Mouse (Mus musculus) heart, embryonic 11.5 days (tissue): ENCODE measurements around the gene Fgr. TPM values are rescaled to one million over a fixed set of nuclear protein-coding genes. Genes with fewer than 3 reads are reported as not detected.

Source experiments
- ATAC-seq: fragments of 200-750 bp; cut with Nextera tagmentation; replicated peaks from 2 replicates; pipeline ENCODE4 v1.8.0; 2017; ENCODE audit warnings: moderate library complexity; ENCODE audit not compliant: insufficient number of reproducible peaks, low FRiP score, low TSS enrichment
- H3K27ac ChIP-seq: fragments of 300-500 bp; sonication (generic); 2 replicates; pipeline ENCODE4 v1.5.1; 2014; ENCODE audit warnings: mild to moderate bottlenecking, low read depth, low read length
- H3K27me3 ChIP-seq: fragments of 300-500 bp; sonication (generic); 2 replicates; pipeline ENCODE4 v1.6.1; 2014; ENCODE audit warnings: mild to moderate bottlenecking, low read length, mixed read lengths; ENCODE audit not compliant: control insufficient read depth, insufficient read depth
- H3K36me3 ChIP-seq: fragments of 300-500 bp; sonication (generic); 2 replicates; pipeline ENCODE4 v1.6.1; 2014; ENCODE audit warnings: mild to moderate bottlenecking, low read length, moderate library complexity, mixed read lengths; ENCODE audit not compliant: control insufficient read depth, insufficient read depth
- H3K4me1 ChIP-seq: fragments of 300-500 bp; sonication (generic); 2 replicates; pipeline ENCODE4 v1.6.1; 2014; ENCODE audit warnings: low read length; ENCODE audit not compliant: control insufficient read depth, insufficient read depth
- H3K4me2 ChIP-seq: fragments of 300-500 bp; sonication (generic); 2 replicates; pipeline ENCODE4 v1.6.1; 2014; ENCODE audit warnings: mild to moderate bottlenecking, moderate library complexity
- H3K4me3 ChIP-seq: fragments of 300-500 bp; sonication (generic); 2 replicates; pipeline ENCODE4 v1.5.1; 2014; ENCODE audit warnings: low read depth, low read length
- H3K9ac ChIP-seq: fragments of 300-500 bp; sonication (generic); 2 replicates; pipeline ENCODE4 v1.6.1; 2014; ENCODE audit warnings: mild to moderate bottlenecking, low read depth, low read length, moderate library complexity
- H3K9me3 ChIP-seq: fragments of 300-500 bp; sonication (generic); replicated peaks from 2 replicates; pipeline ENCODE4 v1.6.1; 2016; ENCODE audit warnings: low read length; ENCODE audit not compliant: control insufficient read depth
- WGBS: fragments of 180-500 bp; shearing (Covaris S2); extraction: QIAGEN DNeasy Blood & Tissue Kit; methylation state at CpG from one replicate; pipeline ENCODE4 v1.1.7; 2014; ENCODE audit not compliant: insufficient replicate concordance; 5-methylcytosine and 5-hydroxymethylcytosine counted together
- polyA plus RNA-seq: library from polyadenylated mRNA; unstranded; fragments of >200 nt; fragmentation: Nextera tagmentation; extraction: Ambion mirVana; gene quantifications from 2 replicates; pipeline ENCODE4 v1.2.1, GENCODE M21; 2014

Fgr gene
- polyA plus RNA-seq, 1 experiment from 2014 or later = 0.40 TPM

DNA sequence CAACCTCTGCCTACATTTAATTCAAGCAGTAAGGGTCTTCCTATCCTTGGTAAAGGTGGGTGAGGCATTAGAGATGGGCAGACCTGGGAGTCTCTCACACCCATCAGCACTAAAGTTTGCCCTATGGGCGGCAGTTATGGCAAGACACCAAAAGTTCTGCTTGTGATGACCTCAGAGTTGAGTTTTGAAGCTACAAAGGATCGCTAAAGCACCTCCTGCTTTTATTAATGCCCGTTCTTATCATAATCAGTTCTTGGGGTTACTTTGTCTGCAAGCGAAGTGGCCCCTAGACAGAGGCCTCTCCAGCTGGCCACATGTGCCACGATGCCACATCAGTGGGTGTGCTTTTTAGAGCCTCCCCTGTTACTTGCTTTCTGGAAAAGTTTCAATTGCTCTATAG, 35.8 kb downstream of the Fgr start:
- no peak overlapping the region for H3K9ac ChIP-seq
- peak overlapping the region; percentile 96; the same call in 1 of the 2 replicates for H3K4me2 ChIP-seq
- WGBS = 67% methylated on average over 5 of the region's 5 CpGs

DNA sequence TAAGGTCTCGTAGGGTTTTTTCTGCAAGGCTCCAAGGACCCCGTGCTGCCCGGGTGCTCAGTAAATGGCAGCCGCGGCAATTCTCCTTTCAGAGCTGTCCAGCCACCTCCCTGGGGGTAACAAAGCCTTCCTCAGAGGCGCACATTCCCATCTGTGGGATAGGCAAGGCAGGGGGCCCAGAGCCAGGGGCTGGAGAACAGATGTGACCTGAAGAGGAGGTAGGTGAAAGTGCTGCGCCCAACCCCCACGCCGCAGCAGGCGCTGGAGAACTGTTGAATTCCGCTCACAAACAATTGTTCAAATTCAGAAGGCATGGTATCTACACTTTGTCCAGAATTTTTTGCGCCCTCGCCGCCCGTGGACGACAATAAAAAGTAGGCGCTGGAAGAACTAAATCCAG, 36.7 kb downstream of the Fgr start:
- Histone ChIP-seq H3K9me3 (no peaks in the 10 kb centered on the region), H3K9ac (peak overlapping the region; percentile 98), H3K4me2 (peak overlapping the region; percentile 96), H3K36me3 (no peaks in the 10 kb centered on the region), H3K4me1 (peaks cover 35% of the 10 kb centered on the region), H3K27ac (no peak overlapping the region; the same call in 1 of the 2 replicates), H3K4me3 (peak overlapping the region; percentile 94), H3K27me3 (no peaks in the 10 kb centered on the region)
- under 1% methylated on average over 17 of the region's 17 CpGs for WGBS
- no peak for ATAC-seq

More for the DNA sequence above, 35.8 kb downstream of the Fgr start:
- no peak for ATAC-seq
- Histone ChIP-seq H3K4me3 (no peak overlapping the region), H3K36me3 (no peaks in the 10 kb centered on the region), H3K4me1 (peaks cover 26% of the 10 kb centered on the region), H3K27me3 (no peaks in the 10 kb centered on the region), H3K9me3 (no peaks in the 10 kb centered on the region), H3K27ac (no peak overlapping the region)

DNA sequence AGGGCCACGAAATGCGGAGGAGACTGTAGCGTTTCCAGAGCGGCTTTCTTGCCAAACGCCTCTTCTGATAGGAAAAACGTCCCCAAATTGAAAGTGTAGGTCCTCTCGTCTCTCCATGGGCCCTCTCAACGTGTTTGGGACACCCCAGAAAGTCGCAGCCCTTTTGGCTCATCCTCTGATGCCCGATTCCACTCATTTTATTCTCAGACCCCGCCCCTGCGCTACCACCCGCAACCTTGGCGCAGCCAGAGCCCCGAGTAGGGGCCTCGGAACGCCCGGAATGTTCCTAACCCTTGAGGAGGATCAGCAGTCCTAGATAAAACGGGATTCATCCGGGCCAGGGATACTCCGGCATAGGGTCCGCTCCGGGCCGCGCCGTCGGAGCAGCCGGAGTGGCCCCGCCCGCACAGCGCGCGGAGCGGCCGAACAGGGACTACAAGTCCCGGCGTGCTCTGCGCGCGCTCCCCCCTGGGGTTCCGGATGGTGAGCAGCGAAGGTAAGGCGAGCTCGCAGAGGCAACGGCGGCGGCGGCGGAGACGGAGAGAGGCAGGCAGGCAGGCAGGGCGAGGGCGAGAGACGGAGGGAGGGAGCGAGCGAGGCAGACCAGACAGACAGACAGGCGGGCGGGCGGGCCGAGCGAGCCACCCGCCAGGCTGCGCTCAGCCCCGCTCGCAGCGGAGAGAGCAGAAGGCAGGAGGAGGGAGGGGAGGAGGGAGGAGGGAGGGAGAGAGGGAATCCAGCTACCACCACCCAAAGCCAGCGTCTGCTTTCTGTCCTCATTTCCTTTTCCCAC, 37.3 kb downstream of the Fgr start, which contains the start of gene Ahdc1:
Ahdc1 (plus strand) TSS at position 233 of the 793 bp plus-strand sequence.
- H3K4me1 ChIP-seq = peaks cover 41% of the 10 kb centered on the region
- peak; percentile 75 for ATAC-seq
- H3K36me3 ChIP-seq = no peaks in the 10 kb centered on the region
- no peaks in the 10 kb centered on the region for H3K9me3 ChIP-seq
- peak within 1 kb of the TSS; percentile 94 for H3K4me3 ChIP-seq
- H3K27me3 ChIP-seq = no peaks in the 10 kb centered on the region
- H3K27ac ChIP-seq = peak within 1 kb of the TSS; percentile 96
- peak within 1 kb of the TSS; percentile 98 for H3K9ac ChIP-seq
- WGBS = under 1% methylated on average over 66 of the region's 66 CpGs
- peak within 1 kb of the TSS; percentile 96 for H3K4me2 ChIP-seq

- Histone ChIP-seq H3K27ac (peak overlapping the region; percentile 96), H3K4me3 (peak overlapping the region; percentile 94), H3K27me3 (no peaks in the 10 kb centered on the region), H3K9ac (peak overlapping the region; percentile 98), H3K4me1 (peaks cover 50% of the 10 kb centered on the region), H3K4me2 (peak overlapping the region; percentile 96), H3K36me3 (no peaks in the 10 kb centered on the region), H3K9me3 (no peaks in the 10 kb centered on the region)
- under 1% methylated on average over 68 of the region's 84 CpGs for WGBS
- 0 out of 2 replicates have a peak, but pooled peaks have one; percentile 0 for ATAC-seq
These were observed 38.2 kb downstream of the Fgr start for GRCm38 (mm10) chr4:133011821-133012775.

DNA sequence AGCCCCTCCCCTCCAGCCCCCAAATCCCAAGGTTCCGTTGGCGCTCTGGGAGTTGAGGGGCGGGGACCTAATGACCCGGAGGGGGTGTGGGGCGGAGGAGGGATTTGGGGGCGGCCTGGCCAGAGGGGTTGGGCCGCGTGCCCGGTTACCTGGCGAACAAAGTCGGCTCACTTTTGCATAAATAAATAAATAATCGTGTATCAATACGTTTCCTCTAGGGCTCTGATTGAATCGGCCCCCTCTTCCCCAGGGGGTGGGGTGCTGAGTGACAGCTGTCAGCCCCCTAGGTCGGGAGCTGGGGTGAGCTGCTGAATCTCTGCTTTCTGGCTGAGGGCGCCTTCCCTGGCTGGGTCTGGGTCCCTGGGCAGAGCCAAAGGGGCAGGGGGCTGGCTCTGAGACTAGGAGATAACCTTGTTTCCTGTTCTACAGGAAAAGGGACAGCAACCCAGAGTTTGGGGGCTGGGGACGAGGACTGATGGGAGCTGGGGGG, 38.9 kb downstream of the Fgr start:
- under 1% methylated on average over 17 of the region's 17 CpGs for WGBS
- Histone ChIP-seq H3K9me3 (no peaks in the 10 kb centered on the region), H3K4me2 (peak overlapping the region; percentile 96), H3K9ac (peak overlapping the region; percentile 98), H3K4me1 (peaks cover 52% of the 10 kb centered on the region), H3K27ac (peak overlapping the region; percentile 96), H3K27me3 (no peaks in the 10 kb centered on the region), H3K4me3 (peak overlapping the region; percentile 94), H3K36me3 (no peaks in the 10 kb centered on the region)
- ATAC-seq = no peak

DNA sequence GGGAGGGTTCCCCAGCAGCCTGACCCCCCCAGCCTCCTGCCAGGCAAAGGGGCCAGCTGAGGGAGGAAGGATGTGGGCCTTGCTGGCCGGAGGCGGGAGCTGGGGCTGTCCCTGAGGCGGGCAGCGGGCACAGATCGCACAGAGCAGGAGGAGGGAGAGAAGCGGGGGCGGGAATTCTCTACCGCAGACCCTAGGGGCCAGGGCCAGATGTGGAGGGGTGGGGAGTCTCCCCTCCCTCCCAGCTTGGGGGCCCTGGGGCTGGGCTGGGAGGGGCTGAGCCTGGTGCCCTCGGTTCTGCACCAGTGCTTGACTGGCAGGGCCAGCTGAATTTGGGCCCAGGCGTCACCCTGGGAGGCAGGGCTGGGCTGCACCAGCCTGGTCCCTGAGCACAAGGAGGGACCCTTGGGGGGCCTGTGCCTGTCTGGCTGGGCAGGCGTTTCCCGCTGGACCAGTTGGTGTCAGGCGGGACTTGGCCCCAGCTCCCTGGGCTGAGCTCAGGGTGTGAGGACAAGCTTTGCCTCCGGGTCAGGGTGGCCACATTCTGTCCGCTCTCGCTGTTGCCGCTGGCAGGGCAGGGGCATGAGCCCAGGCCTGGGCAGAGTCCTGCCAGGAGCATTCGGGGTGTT, 39.5 kb downstream of the Fgr start:
- ATAC-seq = peak; percentile 19; the same call in 1 of the 2 replicates
- WGBS = under 1% methylated on average over 16 of the region's 18 CpGs
- peak overlapping the region; percentile 96 for H3K4me2 ChIP-seq
- peak overlapping the region; percentile 98 for H3K9ac ChIP-seq
- peaks cover 53% of the 10 kb centered on the region for H3K4me1 ChIP-seq
- H3K27ac ChIP-seq = peak overlapping the region; percentile 96
- no peaks in the 10 kb centered on the region for H3K9me3 ChIP-seq
- H3K36me3 ChIP-seq = no peaks in the 10 kb centered on the region
- no peaks in the 10 kb centered on the region for H3K27me3 ChIP-seq
- H3K4me3 ChIP-seq = peak overlapping the region; percentile 94

DNA sequence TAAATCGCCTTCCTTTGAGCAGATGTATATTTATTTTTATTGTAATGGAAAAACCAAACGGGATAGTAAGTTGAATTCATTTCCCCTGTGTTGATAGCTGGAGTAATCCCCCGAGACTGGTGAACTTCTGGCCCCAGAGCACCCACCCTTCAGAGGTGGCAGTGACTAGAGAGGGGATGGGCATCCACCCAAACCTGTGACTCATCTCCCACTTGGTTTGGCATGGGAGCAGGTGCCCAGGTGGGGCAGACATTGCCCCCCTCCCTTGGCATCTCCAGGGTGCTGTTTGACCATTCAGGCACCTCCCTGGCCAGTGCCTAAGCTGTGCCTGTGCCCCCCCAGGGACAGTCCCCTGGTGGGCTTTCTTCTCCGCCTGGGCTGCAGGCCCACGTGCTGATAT, 40.2 kb downstream of the Fgr start:
- Histone ChIP-seq H3K4me2 (peak overlapping the region; percentile 96), H3K9ac (peak overlapping the region; percentile 98; the same call in 1 of the 2 replicates), H3K36me3 (no peaks in the 10 kb centered on the region), H3K9me3 (no peaks in the 10 kb centered on the region), H3K27ac (0 out of 2 replicates have a peak overlapping the region, but pooled peaks have one; percentile 96), H3K27me3 (no peaks in the 10 kb centered on the region), H3K4me1 (peaks cover 55% of the 10 kb centered on the region), H3K4me3 (peak overlapping the region; percentile 94)
- WGBS = 35% methylated on average over 5 of the region's 5 CpGs
- ATAC-seq = no peak
